Mouse (Mus musculus) megakaryocyte-erythroid progenitor cell, adult 5-6 weeks (primary cell): ENCODE measurements around the gene Stam2. TPM values are rescaled to one million over a fixed set of nuclear protein-coding genes. Genes with fewer than 3 reads are reported as not detected.

Experiments
- ATAC-seq: replicated peaks from 2 replicates; pipeline ENCODE4 v1.8.0; 2016; ENCODE audit warnings: mild to moderate bottlenecking, inconsistent platforms; ENCODE audit not compliant: severe bottlenecking, poor library complexity, low FRiP score, low TSS enrichment
- total RNA-seq, 2 experiments: library from RNA; stranded (forward) in 1 of 2; stranded (reverse) in 1 of 2; fragments of 200-1000, 215-1000 nt in 1 of 2; fragments of >200 nt in 1 of 2; fragmentation: Nextera tagmentation in 1 of 2; gene quantifications; 2 replicates each; pipeline ENCODE4 v1.2.3; 2014 to 2017

Gene Stam2
- total RNA-seq, 2 experiments from 2014 or later: 9.7 to 13.1 TPM

- ATAC-seq: no peak
Observed at GRCm38 (mm10) chr2:52732611-52733010, 9.5 kb downstream of the Stam2 start.

DNA sequence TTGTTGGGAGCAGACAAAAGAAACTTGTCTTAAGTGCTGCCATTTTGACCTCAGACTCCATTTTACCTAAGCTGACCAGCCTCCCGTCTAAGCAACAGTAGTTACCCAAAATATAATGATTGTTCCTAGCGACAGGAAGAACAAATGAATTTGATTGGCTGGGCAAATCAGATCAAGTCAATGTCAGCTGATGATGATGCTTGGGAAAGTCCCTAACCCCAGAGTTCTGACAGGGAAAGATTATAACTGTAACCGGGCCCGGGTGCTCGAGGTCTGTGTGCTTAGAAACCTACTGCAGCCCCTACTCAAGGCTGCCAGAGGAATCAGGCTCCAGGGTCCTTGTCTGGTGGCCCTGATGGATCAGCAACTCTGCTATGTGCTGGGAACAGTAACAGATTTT lies 10.1 kb downstream of the Stam2 start:
- ATAC-seq: 0 out of 2 replicates have a peak, but pooled peaks have one; percentile 26

DNA sequence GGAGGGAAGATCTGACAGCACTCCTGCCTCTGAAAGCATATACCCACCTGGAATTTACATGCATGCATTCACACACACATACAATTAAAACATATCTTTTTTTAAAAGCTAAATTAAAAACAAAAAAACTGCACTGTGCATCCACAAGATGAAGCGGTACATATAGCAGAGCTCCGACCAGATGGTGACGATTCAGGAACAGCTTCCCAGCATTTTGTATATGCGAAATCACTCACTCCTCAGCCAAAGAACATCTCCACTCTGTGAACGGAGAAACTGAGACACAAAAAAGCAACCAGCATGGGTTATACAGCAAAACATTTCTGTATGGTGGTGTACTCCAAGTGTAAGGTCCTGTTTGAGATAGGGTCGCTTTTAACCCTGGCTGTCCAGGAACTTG lies 11.2 kb downstream of the Stam2 start:
- no peak for ATAC-seq

DNA sequence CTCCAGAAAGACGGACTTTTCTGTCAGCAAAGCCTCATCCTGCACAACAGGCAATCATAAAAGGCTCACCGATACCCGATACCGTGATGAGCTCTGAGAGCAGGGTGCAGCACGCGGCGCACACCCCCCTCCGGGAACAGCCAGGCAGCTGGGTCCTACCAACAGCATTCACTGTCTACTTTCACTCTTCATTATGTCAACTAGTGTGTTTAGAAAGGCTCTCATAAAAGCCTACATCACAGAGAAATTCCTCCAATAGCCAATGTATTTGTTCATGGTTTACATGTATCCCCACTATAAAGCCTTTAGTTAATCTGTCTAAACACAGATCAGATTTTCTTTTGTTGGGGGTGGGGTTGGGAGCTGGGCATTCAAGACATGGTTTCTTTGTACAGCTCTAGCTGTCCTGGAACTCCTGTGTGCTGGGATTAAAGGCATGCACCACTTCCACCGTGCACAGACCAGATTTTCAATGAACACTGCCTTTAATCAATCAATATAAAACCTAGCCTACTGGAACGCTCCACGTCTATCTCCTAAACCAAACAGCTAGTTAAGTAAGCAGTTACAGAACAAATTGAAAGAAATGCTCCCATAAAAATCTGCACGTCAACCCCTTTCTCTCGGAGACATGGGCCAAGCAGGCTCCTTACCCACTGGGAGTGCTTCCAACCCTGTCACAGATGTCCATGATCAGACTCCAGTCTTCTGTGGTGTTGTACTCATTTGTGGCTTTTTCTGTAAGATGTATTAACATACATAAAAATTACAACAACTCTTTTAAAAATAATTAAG lies 21.7 kb downstream of the Stam2 start:
- ATAC-seq: no peak

- no peak for ATAC-seq
Observed at GRCm38 (mm10) chr2:52717076-52717475, 25.0 kb downstream of the Stam2 start.

DNA sequence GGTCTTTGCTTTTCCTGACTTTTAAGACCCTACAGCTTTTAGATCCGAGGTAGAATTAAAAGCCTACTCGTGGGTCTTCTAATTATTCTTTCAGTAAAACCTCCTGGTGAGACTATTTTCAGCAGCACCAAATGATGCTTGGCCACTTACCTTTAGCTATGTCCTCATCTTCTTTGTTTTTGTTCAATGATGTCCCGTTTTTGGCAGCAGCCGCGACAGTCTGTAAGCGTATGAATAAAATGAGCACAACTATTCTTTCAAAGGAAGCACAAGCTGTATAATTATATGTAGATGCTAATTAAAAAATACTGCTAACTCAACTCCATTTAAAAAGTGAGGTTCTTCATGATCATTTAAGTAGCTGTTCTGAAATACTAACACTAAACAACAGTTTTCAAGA lies 26.5 kb downstream of the Stam2 start:
- no peak for ATAC-seq

DNA sequence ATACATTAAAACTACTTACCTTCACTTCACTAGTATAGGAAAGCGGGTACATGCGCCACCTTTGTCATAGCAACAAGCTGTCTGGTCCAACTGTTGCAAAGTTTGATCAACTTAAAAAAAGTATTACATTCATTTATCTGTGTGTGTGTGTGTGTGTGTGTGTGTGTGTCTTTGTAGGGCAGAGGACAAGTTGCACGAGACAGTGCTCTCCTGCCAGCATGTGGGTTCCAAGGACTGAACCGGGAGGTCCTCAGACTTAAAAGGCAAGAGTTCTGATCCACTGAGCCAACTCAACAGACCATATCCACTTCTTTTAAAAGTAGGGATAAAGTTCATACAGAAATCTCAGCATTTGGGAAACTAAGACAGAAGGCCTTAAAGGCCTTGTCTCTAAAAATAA lies 28.0 kb downstream of the Stam2 start:
- no peak for ATAC-seq

- ATAC-seq: no peak
Observed at GRCm38 (mm10) chr2:52710804-52711203, 31.3 kb downstream of the Stam2 start.

DNA sequence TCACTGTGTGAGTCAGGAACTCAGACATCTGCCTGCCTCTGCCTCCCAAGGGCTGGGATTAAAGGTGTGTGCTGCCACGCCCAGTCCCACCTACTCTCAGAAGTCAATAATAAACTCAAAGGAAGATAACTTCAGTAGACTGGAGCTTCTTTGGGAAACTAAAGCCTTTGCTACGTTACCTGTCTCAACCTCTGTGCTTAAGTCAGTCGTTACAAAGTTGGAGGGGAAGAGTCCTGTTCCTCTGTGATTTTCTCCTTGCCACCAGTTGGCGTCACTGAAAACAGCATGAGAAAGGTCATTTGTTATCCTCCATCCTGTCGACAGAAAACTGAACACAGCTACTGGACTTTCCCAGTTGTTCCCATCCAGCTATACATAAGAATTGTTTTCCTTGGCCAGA lies 32.7 kb downstream of the Stam2 start:
- ATAC-seq: no peak

- no peak for ATAC-seq
Observed at GRCm38 (mm10) chr2:52701368-52702036, 40.6 kb downstream of the Stam2 start.

GRCm38 (mm10) chr2:52700352-52700751 lies 41.7 kb downstream of the Stam2 start:
- no peak for ATAC-seq

- ATAC-seq: no peak
Observed at GRCm38 (mm10) chr2:52694604-52695003, 47.5 kb downstream of the Stam2 start.

DNA sequence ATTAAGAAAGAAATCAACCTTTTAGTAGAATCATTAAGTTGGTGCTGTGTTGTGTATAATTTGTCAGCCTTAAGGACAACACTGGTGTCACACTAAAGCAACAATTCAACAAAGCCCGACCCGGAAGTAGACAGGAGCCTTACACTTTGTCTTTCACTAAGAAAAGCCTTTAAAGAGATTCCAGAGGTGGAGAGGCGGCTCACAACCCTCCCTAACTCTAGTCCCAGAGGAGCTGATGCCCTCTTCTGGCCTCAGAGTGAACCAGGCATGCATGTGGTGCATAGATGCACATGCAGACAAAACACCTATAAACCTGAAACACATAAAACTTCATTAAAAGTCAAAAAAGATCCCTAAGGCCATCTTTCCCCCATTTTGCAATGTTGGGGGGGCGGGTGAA lies 50.3 kb downstream of the Stam2 start:
- ATAC-seq: no peak

- no peak for ATAC-seq
Observed at GRCm38 (mm10) chr2:52686601-52687000, 55.5 kb downstream of the Stam2 start.

GRCm38 (mm10) chr2:52677589-52677988 lies 64.5 kb downstream of the Stam2 start:
- ATAC-seq: no peak

- ATAC-seq: no peak
Observed at GRCm38 (mm10) chr2:52676913-52677303, 65.2 kb downstream of the Stam2 start.

DNA sequence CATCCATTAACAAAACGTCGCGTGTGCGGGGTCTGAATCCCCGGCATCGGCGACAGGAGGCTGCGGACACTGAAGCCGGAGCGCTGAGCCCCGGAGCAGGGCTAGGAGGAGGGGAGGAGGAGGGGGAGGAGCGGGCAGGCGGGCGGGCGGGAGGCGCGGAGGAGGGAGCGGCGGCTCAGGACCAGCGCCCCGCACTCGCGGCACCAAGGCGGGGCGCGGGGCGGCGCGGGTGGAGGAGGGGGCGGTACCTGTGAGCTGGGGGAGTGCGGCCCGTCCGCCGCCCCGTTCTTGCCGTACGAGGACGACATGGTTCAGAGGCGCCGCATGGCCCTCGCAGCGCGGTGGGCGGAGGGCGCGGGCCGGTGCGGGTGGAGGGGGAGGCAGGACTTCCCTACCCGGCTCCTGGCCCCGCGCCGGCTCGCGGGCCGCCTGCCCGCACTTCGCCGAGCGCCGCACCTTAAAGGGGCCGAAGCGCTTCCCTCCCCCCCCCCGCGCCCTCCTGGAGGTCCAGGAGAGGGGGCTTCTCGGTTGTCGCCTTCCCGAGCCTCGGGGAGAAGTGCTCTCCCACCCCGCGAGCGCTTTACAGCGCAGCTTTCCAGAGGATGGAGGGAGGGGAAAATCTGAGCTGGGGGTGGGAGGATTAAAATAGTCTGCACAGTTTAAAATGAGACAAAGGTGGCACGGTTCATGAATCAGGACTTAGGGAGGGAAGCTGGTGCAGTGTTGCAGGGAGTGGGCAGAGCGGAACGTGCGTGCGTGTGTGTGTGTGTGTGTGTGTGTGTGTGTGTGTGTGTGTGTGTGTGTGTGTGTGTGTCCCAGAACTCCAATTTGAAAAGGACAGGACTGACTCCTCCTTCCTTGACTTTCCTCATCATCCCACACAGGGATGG lies 65.8 kb downstream of the Stam2 start, which contains the start of gene Cacnb4:
Gene Cacnb4, minus strand, starts transcription at position 809 of the 890 bp plus-strand sequence.
- ATAC-seq: no peak

DNA sequence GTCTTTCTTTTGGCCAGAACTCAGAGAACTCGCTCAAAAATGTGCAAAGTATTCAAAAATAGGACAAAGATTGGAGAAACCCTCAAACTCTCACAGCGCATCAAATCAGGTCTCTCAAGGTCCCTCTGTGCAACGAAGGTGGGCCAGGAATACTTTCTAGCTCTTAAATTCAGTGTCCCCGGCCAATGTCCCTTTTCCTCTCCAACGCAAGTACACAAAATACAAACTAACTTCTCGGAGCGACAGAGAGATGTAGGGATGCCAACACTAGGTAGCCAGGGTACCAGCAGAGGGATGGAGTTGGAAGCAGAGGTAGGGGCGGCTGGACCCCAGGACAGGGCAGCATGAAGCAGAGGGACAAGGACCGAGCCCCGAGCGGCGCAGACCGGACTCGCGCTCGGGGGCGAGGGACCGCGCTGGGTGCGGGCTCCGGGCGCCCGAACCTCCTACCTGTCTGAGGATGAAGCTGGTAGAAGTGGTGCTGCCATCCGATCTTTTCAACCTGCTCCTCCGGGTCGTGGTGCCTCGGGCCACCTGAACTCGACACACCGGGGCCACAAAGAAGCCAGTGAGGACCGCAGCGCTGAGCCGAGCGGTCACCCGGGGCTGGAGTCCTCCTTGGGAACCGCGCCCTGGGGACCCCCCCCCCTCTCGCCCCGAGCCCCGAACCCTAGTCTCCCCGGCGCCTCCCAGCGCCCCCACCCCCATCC lies 66.6 kb downstream of the Stam2 start:
- ATAC-seq: 0 out of 2 replicates have a peak, but pooled peaks have one; percentile 29

DNA sequence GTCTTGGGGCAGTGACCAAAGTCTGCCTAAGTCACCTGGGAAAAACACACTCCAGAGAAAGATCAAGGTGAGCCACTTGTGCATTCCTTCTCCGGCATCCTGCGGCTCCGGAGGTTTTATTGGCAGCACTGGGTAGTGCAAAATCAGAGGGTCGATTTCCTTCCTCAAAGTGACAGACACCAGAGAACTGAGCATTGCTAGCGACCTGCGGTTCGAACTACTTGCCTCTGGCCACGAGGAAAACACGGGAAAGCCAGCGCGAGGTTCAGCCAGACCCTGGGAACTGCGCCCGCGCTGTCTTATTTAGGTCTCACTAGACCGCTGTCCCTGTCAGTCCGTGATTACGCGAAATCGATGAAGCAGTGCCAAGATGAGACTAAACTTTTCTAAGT lies 67.2 kb downstream of the Stam2 start:
- no peak for ATAC-seq
